Mouse (Mus musculus): ENCODE measurements around the gene Banf1. TPM values are rescaled to one million over a fixed set of nuclear protein-coding genes. Genes with fewer than 3 reads are reported as not detected.
"Not testable (repeated sequence)": the region's sequence is repeated elsewhere in the genome, so short reads cannot be mapped to it uniquely, and the experiment has no call there.

Banf1 gene
- polyA plus RNA-seq, 1 experiment from 2014 or later, result 311 TPM

- no peak for ATAC-seq (ENCODE audit: low read depth)
- peaks cover 16% of the 10 kb centered on the region for H3K4me1 ChIP-seq (replicated peaks)
- WGBS, result 85% methylated on average over 3 of the region's 3 CpGs
- no peak overlapping the region for H3K9ac ChIP-seq
- no peak overlapping the region for H3K27ac ChIP-seq (replicated peaks)
- no peak overlapping the region for H3K4me3 ChIP-seq
- H3K4me2 ChIP-seq, result no peak overlapping the region
- H3K36me3 ChIP-seq, result peaks cover 71% of the 10 kb centered on the region
- H3K9me3 ChIP-seq, result no peaks in the 10 kb centered on the region
- no peaks in the 10 kb centered on the region for H3K27me3 ChIP-seq
Observed at GRCm38 (mm10) chr19:5370932-5371331, 4.0 kb upstream of the Banf1 start.

- Histone ChIP-seq H3K9ac (peak overlapping the region; percentile 92), H3K4me1 (replicated peaks) (peaks cover 30% of the 10 kb centered on the region), H3K4me3 (peak overlapping the region; percentile 98), H3K9me3 (no peaks in the 10 kb centered on the region), H3K4me2 (peak overlapping the region; percentile 94), H3K27me3 (no peaks in the 10 kb centered on the region), H3K36me3 (peaks cover 59% of the 10 kb centered on the region), H3K27ac (replicated peaks) (peak overlapping the region; percentile 94)
- no peak for ATAC-seq (ENCODE audit: low read depth)
- 11% methylated on average over 11 of the region's 11 CpGs for WGBS
Observed at GRCm38 (mm10) chr19:5367455-5367854, 487 bp upstream of the Banf1 start.

GRCm38 (mm10) chr19:5366175-5367052 is 554 bp downstream of the Banf1 start, which contains the start of gene Eif1ad:
Gene Eif1ad, plus strand, starts transcription at chr19:5366741.
- under 1% methylated on average over 92 of the region's 92 CpGs for WGBS
- H3K4me1 ChIP-seq (replicated peaks), result peaks cover 30% of the 10 kb centered on the region
- ATAC-seq (ENCODE audit: low read depth), result peak; percentile 97
- H3K4me3 ChIP-seq, result peak within 1 kb of the TSS; percentile 98
- H3K27ac ChIP-seq (replicated peaks), result peak within 1 kb of the TSS; percentile 94
- no peaks in the 10 kb centered on the region for H3K27me3 ChIP-seq
- H3K9me3 ChIP-seq, result no peaks in the 10 kb centered on the region
- peak within 1 kb of the TSS; percentile 92 for H3K9ac ChIP-seq
- H3K36me3 ChIP-seq, result peaks cover 48% of the 10 kb centered on the region
- H3K4me2 ChIP-seq, result peak within 1 kb of the TSS; percentile 94

GRCm38 (mm10) chr19:5365751-5366150 is 1.2 kb downstream of the Banf1 start:
- no peak for ATAC-seq (ENCODE audit: low read depth)
- H3K27ac ChIP-seq (replicated peaks), result peak overlapping the region; percentile 94

GRCm38 (mm10) chr19:5364124-5364523 is 2.8 kb downstream of the Banf1 start:
- 99% methylated on average over 2 of the region's 2 CpGs for WGBS
- H3K27ac ChIP-seq (replicated peaks), result no peak overlapping the region
- no peaks in the 10 kb centered on the region for H3K27me3 ChIP-seq
- no peaks in the 10 kb centered on the region for H3K9me3 ChIP-seq
- H3K4me2 ChIP-seq, result no peak overlapping the region
- H3K9ac ChIP-seq, result no peak overlapping the region
- H3K4me3 ChIP-seq, result no peak overlapping the region
- ATAC-seq (ENCODE audit: low read depth), result no peak
- H3K4me1 ChIP-seq (replicated peaks), result peaks cover 30% of the 10 kb centered on the region
- H3K36me3 ChIP-seq, result peaks cover 28% of the 10 kb centered on the region

More at GRCm38 (mm10) chr19:5365751-5366150, 1.2 kb downstream of the Banf1 start:
- H3K9me3 ChIP-seq, result no peaks in the 10 kb centered on the region
- peaks cover 45% of the 10 kb centered on the region for H3K36me3 ChIP-seq
- H3K4me2 ChIP-seq, result peak overlapping the region; percentile 94
- H3K9ac ChIP-seq, result peak overlapping the region; percentile 92
- whole genome bisulfite sequencing, result 20% methylated on average over 11 of the region's 11 CpGs
- H3K4me3 ChIP-seq, result peak overlapping the region; percentile 98
- H3K27me3 ChIP-seq, result no peaks in the 10 kb centered on the region
- H3K4me1 ChIP-seq (replicated peaks), result peaks cover 30% of the 10 kb centered on the region

GRCm38 (mm10) chr19:5362186-5362585 is 4.8 kb downstream of the Banf1 start:
- Histone ChIP-seq H3K27ac (replicated peaks) (no peak overlapping the region), H3K4me1 (replicated peaks) (peaks cover 14% of the 10 kb centered on the region), H3K27me3 (no peaks in the 10 kb centered on the region), H3K4me2 (no peak overlapping the region), H3K4me3 (no peak overlapping the region), H3K36me3 (peaks cover 17% of the 10 kb centered on the region), H3K9ac (no peak overlapping the region), H3K9me3 (no peaks in the 10 kb centered on the region)
- 80% methylated on average over 2 of the region's 2 CpGs for WGBS
- no peak for ATAC-seq (ENCODE audit: low read depth)

GRCm38 (mm10) chr19:5356080-5356479 is 10.9 kb downstream of the Banf1 start:
- no peak for ATAC-seq (ENCODE audit: low read depth)
- Histone ChIP-seq H3K4me1 (replicated peaks) (no peaks in the 10 kb centered on the region), H3K4me2 (no peak overlapping the region), H3K36me3 (no peaks in the 10 kb centered on the region), H3K27me3 (no peaks in the 10 kb centered on the region), H3K9ac (no peak overlapping the region), H3K4me3 (no peak overlapping the region), H3K27ac (replicated peaks) (no peak overlapping the region), H3K9me3 (no peaks in the 10 kb centered on the region)
- no CpG with 5 or more reads among the region's 1 CpGs for WGBS

- H3K9me3 ChIP-seq, result no peaks in the 10 kb centered on the region
- H3K27me3 ChIP-seq, result peaks cover 5% of the 10 kb centered on the region; the same call in 1 of the 2 replicates
- no peaks in the 10 kb centered on the region for H3K36me3 ChIP-seq
- no peak for ATAC-seq (ENCODE audit: low read depth)
- H3K4me3 ChIP-seq, result no peak overlapping the region
- H3K4me1 ChIP-seq (replicated peaks), result peaks cover 7% of the 10 kb centered on the region
- no peak overlapping the region for H3K9ac ChIP-seq
- WGBS, result 76% methylated on average over 2 of the region's 2 CpGs
- no peak overlapping the region for H3K27ac ChIP-seq (replicated peaks)
- no peak overlapping the region for H3K4me2 ChIP-seq
Observed at GRCm38 (mm10) chr19:5353609-5354008, 13.4 kb downstream of the Banf1 start.

- H3K4me3 ChIP-seq, result peak within 1 kb of the TSS; percentile 41
- H3K4me2 ChIP-seq, result peak within 1 kb of the TSS; percentile 66
- not testable (repeated sequence) for H3K4me1 ChIP-seq (replicated peaks); H3K27ac ChIP-seq (replicated peaks); H3K9me3 ChIP-seq; ATAC-seq (ENCODE audit: low read depth); H3K36me3 ChIP-seq; H3K27me3 ChIP-seq
- 61% methylated on average over 6 of the region's 6 CpGs for WGBS
- H3K9ac ChIP-seq, result peak within 1 kb of the TSS; percentile 80
Observed at GRCm38 (mm10) chr19:5349502-5349873, 17.5 kb downstream of the Banf1 start, which contains the start of gene Cst6. Gene Cst6, minus strand, starts transcription at chr19:5349574.

- Histone ChIP-seq H3K9me3 (no peaks in the 10 kb centered on the region), H3K9ac (peak overlapping the region; percentile 80), H3K4me3 (peak overlapping the region; percentile 41), H3K36me3 (no peaks in the 10 kb centered on the region), H3K4me1 (replicated peaks) (peaks cover 7% of the 10 kb centered on the region), H3K27ac (replicated peaks) (no peak overlapping the region), H3K27me3 (peaks cover 5% of the 10 kb centered on the region; the same call in 1 of the 2 replicates), H3K4me2 (peak overlapping the region; percentile 66)
- 6% methylated on average over 34 of the region's 34 CpGs for WGBS
- peak; percentile 53; the same call in 1 of the 2 replicates for ATAC-seq (ENCODE audit: low read depth)
Observed at GRCm38 (mm10) chr19:5348526-5349501, 18.2 kb downstream of the Banf1 start.

- Histone ChIP-seq H3K9ac (no peak overlapping the region), H3K27ac (replicated peaks) (no peak overlapping the region), H3K4me3 (no peak overlapping the region), H3K27me3 (peaks cover 5% of the 10 kb centered on the region; the same call in 1 of the 2 replicates), H3K4me2 (no peak overlapping the region), H3K9me3 (no peaks in the 10 kb centered on the region), H3K36me3 (no peaks in the 10 kb centered on the region), H3K4me1 (replicated peaks) (peaks cover 7% of the 10 kb centered on the region)
- ATAC-seq (ENCODE audit: low read depth), result no peak
- 83% methylated on average over 6 of the region's 6 CpGs for WGBS
Observed at GRCm38 (mm10) chr19:5348064-5348463, 18.9 kb downstream of the Banf1 start.

All from neural tube, embryonic 13.5 days (tissue).